Mouse (Mus musculus): Measurements from ENCODE around the gene Stk31.

- TF ChIP-seq POLR2A (IDR thresholded peaks at IDR 0.05; ENCODE audit: insufficient read depth, low read length) (no peak), CTCF (IDR thresholded peaks at IDR 0.05; ENCODE audit: low read depth, low read length) (no peak), EP300 (IDR thresholded peaks at IDR 0.05; ENCODE audit: insufficient read depth, low read depth, low read length) (no peak)
Observed at GRCm38 (mm10) chr6:49349826-49350225, 45.6 kb upstream of the Stk31 start.

All from ES-Bruce4 (cell line).